Mouse (Mus musculus) layer of hippocampus, postnatal 25 days (tissue): Measurements from ENCODE around the gene Dtnb. TPM values are rescaled to one million over a fixed set of nuclear protein-coding genes. Genes with fewer than 3 reads are reported as not detected.

Experiments
- DNase-seq, 2 experiments: peaks; one replicate each; pipeline ENCODE4 v3.0.0; 2022; ENCODE audit warnings: mixed read lengths in 2 of 2, low spot score in 1 of 2; ENCODE audit errors: extremely low spot score in 1 of 2
- total RNA-seq, 2 experiments: library from RNA; stranded (reverse); gene quantifications; 2 replicates each; pipeline ENCODE4 v1.2.3; 2021

Gene Dtnb
- total RNA-seq, 2 experiments from 2014 or later = 114 to 118 TPM

DNA sequence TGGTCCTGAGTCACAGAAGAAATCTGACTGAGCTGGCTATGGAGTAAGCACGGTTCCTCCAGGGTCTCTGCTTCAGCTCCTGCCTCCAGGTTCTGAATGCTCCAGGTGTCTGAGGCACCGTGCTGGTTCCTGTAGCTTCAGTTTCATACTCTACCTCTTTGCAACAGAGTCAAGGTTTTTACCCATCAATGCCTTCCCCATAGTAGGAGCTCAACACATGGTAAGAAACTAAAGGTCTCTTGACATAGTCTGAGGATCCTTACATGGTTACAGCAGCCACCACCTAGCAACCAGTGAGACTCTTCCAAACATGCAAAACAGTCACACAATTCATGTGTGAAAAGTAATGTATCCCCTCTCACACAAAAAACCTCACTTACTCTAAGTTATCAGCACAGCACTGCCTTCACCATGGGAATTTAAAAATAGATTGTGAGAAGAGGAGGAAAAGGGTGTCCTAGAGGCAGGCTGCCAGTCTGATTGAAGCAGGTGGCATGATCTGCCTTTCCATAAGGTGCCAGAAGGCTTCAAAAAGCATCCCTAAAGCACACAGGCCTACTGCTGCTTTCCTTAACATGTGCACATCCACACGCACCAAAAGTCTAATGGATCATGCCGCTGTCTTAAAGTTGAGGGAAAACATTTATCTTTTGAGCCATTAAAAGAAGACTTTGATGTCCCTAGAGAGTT is 1.3 kb upstream of the Dtnb start:
- peak in 1 of 2 experiments; percentile 43 for DNase-seq

DNA sequence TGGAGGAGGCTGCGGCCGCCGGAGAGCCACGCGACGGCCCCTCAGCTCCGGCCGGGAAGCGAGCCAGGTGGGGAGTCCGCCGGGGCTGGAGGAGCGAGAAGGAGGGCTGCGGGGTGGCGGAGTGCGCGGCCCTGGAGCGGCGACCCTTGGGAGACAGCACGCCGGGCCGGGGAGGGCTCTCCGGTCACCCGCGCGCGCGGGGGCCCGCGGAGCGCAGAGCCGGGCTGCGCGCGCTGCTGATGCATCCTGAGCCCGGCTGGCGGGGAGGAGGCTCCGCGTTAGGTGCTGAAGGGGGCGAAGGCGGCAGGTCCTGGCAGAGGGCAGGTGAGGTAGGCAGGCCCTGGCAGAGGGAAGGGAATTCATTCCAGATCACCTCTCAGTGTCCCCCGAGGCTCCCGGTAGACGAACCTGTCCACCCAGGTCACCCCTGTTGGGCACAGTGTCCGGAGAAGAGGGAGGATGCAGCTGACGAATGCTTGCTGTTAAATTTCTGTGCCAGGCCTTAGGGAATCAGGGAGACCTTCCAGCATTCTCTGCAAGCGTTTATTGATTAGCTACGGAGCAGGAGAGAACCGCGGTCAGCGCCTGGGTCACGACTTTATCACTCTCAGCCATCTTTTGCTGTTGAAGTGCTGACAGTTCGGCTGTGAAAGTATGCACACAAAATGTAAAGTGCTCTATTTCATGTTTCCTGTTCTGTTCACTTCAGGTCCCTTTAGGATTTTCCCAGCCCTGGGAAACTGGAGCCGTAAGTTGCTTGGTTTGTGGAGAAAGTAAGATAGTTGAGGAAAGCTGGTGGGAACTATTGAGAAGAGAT is 608 bp downstream of the Dtnb start:
- peak; percentile 37 to 52 for DNase-seq

DNA sequence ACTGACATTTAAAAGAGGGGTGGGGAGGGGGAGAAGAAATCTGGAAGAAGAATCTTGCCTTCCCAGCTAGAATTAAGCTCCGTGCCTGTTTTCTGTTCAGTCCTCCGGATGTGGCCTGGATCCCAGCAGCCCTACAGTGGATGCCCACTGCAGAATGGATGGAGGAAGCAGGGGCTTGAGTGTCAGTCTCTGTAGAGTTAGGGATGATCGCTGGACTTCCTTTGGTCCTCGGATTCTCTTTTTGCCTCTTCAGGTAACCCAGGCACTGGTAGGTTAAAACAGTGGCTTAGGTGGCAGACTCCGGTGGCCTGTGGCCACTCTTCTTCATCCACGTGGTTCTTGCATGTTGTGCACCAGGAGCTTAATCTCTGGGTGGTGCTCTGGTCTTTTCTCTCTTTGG is 1.2 kb downstream of the Dtnb start:
- no peak for DNase-seq

DNA sequence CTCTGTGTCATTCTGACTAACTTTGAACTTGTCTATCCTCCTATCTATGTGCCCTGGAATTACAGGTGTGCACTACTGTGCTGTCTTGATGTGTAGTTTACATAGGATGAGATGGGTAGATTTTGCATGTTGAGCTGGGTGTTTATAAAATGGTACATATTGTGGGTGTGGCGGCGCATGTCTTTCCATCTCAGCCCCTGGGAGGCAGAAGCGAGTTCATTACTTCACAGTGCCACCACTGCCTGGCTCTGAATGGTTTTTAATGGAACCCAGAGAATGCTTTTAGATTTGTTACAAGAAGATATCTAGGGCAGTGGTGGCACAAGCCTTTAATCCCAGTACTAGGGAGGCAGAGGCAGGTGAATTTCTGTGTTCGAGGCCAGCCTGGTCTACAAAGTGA is 2.5 kb downstream of the Dtnb start:
- no peak for DNase-seq

DNA sequence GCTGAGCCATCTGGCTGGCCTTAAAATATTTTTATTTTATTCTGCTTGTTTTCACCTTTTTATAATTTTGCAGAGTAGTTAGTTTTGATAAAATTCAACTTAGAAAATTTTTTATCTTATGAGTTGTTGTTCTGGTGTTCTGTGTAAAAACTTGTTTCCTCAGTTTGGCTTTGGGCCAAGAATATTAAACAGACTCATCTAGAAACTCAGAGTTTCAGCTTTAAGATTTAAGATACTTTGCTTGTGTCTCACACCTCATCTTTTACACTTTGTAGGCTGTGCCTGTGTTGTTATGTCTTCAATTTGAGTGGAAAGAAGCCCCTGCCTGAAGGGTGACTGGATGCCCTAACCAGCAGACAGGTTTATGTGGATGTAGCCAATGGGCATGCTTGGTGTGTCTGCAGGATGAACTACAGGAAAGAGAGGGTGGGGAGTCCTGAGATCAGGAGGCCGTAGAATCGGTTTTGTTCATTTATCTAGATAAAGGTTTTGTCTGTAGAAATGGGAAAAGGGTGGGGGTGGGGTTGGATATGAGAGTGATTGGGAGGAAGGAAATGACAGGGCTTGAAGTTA is 7.9 kb downstream of the Dtnb start:
- no peak for DNase-seq

DNA sequence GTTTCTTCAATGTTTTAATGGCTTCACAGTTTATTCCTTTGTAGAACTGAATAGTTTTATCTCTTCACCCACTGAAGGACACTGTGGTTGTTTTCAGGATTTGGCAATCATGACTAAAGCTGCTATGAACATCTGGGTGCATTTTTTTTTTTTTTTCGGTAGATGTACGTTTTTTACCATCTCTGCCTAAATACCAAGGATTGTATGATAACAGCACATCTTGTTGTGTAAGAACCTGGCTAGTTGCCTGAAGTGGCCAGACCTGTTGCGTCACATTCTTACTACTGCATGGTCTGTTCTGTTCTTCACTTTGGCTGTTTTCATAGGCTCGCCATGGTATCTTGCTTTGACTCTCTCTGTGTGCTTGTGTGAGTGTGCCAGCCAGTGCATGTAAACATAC is 10.4 kb downstream of the Dtnb start:
- no peak for DNase-seq

DNA sequence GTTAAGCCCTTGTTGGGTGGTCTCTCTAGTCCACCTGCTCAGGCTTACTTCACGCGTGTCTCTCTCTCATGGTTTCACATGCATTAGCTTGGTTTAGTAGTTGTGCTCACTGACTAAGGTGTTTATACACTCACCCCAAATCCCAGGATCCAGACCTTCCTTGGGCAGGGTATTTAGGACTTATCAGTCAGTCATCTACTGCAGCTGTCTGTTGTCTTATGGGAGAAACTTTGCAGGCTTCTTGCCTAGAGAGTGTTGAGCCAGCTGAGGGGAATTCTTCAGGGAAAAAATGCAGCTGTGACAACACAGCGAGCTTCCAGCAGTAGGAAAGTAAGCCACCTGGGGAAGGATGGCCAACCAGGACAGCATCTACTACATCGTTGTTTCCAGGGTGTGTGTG is 13.3 kb downstream of the Dtnb start:
- DNase-seq = no peak

DNA sequence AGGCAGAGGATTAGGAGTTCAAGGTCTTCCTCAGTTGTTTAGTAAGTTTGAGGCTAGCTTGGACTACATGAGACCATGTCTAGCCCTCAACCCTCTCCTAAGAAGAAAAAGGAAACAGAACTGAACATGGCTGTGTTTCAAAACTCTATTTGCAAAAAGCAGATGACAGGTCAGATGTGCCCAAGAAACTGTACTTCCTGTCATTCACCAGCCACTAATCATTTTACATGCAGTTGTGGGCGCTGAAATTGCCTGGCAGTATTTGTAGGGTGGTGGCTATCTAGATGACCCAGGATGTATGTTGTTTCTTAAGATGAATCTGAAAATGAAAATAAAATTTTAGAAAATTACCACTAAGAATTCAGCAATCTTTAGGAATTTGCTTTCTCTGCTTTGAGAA is 14.8 kb downstream of the Dtnb start:
- no peak for DNase-seq

DNA sequence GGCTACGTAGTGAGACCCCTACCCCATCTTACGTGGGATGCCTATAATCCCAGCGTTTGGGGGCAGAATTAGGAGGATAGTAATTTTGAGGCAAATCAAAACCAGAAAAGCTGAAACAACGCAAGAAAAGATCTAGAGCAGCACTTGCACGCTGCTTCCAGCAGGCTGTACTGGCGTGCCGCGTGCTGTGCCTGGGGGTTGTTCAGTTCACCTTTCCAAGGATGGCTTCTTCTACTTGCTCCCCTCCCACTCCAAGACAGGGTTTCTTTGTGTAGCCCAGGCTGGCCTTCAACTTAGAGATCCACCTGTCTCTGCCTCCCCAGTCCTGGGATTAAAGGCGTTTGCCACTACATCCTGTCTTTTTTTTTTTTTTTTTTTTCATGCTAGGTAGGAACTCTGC is 17.9 kb downstream of the Dtnb start:
- no peak for DNase-seq

DNA sequence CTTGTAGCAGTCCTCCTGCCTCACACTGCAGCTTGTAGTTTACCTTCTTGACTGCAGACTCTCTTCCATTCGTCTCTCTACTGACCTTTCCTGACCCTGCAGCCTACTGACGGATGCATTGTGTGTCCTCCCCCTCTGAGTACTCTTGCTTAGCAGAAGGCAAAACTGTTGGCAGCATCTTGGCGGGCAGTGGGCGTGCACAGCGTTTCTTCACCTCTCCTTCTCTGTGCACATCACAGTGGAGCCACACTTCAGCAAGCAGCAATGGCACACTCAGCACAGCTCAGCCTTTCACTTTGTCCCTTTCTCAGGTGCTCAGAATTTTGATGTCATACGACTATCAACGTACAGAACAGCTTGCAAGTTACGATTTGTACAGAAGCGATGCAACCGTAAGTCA is 19.4 kb downstream of the Dtnb start:
- DNase-seq = no peak

DNA sequence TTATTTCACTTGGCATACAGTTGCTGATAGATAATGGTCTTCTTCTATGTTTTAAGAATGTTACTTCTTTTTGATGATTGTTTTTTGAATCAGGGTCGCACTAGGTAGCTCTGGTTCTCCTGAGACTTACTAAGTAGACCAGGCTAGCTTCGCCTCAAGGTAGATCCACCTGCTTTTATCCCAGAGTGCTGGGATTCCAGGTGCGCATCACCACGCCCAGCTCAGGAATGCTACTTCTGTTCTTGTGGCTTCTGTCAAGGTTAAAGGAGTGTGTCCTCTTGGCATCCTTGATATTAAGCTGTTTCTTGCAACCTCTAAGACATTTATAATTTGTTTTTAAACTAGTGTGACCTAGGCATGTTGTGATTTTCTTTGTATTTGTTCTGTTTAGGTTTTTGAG is 30.6 kb downstream of the Dtnb start:
- no peak for DNase-seq

DNA sequence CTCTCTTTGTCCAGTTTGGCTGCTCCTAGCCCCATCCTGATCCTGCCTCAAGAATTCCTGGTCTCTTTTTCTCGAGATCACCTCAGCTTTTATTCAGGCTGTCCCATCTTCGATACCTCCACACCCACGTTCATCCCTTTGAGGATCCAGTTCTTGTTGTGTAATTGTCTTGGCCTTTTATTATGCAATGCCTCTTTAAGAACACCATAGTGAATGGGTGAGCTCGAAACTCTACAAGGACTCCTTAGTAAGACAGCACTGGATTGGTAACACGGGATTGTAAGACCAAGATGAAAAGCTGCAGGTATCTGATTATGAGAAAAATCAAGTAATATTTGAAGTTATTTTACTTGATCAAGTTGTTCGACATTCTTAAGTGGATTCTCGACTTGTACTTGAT is 34.0 kb downstream of the Dtnb start:
- DNase-seq = no peak

DNA sequence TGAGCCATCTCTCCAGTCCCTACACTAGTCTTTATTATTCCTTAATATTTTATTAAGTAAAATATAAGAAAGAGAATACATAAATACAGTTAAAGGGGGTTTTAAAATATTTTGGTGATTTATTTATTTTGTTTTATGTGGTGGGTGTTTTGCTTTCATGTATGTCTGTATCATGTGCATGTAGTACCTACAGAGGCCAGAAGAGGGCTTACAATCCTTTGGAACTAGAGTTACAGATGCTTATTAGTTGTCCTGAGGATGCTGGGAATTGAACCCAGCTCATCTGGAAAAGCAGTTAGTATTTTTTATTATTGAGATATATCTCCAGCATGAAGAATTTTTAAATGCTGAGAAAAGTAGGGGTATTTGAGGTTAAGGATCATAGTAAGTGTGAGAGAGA is 37.6 kb downstream of the Dtnb start:
- no peak for DNase-seq

DNA sequence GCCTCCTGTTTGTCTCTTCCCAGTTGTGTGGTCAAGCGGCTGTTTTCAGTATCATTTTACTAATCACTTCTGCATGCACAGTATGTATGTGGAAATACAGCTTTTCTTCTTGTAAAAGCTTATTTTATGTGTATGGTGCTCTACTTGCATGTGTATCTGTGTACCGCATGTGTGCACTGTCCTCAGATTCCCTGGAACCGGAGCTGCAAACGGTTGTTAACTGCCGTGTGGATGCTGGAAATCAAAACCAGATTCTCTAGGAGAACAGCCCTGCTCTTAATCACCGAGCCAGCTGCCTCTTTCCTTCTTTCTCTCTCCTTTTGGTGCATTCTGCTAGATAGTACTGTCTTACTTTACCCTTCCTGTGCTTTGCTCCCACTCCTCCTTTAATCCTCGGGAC is 39.7 kb downstream of the Dtnb start:
- DNase-seq = no peak

DNA sequence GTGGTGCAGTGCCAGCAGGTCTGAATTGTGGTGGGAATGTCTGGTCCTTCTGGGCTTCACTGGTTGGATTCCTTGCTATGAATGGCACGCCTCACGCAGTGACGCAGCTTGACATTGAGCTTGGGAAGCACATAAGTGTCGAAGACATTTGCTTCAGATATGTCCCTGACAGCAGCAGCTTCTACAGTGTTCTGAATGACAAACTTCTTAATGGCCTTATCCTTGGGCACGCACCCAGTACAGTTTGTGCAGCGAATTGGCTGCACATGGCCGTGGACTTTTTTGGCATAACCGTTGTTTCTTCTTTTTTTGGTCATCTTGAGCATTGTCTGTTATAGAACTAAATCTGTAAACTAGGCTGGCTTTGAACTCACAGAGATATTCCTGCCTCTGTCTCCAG is 42.9 kb downstream of the Dtnb start:
- no peak for DNase-seq

DNA sequence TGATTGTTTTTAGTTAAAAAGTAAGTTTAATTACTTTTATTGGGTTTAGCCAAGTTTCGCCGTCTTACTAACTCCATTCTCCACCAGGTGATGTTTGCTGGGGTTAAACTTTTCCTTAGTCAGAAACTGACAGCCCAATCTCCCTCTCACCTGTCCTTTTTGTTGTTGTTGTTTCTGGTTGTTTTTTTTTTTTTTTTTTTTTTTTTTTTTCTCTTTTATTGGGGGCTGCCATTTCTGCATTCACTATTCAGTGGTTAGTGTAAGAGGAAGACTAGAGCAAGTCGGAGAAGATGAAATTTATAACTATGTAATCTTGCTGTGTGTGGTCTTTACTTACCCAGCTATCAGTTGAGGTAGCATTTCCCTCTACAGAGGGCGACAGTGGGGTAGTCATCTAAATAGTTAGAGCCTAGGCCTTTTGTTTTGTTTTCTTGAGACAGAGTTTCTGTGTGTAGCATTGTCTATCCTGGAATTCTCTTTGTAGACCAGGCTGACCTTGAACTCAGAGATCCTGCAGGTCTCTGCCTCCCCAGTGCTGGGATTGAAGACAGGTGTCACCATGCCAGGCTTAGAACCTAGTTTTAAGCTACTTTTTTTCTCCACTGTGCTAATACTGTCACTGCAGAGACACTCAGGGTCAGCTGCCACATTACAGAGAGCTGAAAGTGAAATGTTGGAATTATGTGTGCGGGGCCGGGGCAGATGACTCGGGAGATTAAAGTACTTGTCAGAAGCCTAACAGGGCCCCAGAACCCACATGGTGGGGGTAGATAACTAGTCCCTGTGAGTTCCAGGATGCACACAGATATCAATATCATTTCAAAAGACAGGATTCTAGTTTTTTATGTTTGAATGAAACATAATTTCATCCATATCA is 46.2 kb downstream of the Dtnb start:
- no peak for DNase-seq

DNA sequence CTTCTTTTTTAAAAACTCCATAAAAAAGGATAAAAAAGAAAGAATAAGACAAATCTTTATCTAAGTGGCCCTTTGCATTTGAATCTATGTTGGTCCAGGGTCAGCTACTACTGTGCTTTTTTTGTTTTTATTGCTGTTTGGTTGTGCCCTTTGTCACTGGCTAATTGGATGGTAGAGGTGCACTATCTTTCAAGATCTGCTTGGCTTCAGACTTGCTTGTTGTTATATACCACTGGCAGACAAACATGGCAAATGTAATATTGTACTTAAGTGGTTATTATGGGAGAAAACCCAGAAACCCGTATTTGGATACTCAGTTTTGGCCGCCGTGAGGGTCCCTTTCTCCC is 46.8 kb downstream of the Dtnb start:
- DNase-seq = no peak

DNA sequence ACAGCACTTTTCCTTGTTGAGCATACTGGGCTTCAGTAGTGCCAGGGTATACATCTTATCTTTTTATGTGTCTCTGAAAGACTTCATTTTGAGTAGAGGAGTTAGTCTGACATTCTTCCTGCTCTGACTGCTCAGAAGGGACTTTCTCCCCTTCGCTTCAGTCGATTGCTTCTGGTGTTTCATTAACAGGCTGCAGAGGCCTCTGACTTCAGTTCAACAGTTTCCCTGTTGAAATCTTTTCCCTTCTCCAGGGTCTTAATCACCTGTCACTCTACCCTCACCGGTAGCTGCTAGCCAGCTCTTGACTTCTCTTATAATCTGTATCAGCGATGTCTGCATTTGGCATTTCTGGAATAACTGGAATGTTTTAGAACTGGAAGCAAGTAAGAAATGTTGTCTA is 54.7 kb downstream of the Dtnb start:
- DNase-seq = no peak

DNA sequence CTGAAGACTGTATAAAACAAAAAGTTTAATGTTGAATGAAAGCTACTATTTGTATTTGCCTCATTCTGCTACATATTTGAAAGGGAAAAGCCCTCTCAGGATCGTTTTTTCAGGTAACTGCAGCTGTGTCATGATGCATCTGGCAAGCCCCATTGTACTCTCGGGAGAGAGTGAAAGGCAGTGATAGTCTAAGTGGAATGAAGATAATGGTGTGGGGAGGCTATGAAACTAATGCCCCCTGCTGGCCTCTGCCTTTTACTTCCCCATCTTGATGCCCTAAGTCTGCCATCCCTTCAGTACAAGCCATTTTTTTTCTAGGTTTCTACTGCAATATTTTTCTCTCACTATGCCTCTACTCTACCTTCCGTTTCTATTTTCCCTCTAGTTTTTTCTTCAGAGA is 69.8 kb downstream of the Dtnb start:
- no peak for DNase-seq

DNA sequence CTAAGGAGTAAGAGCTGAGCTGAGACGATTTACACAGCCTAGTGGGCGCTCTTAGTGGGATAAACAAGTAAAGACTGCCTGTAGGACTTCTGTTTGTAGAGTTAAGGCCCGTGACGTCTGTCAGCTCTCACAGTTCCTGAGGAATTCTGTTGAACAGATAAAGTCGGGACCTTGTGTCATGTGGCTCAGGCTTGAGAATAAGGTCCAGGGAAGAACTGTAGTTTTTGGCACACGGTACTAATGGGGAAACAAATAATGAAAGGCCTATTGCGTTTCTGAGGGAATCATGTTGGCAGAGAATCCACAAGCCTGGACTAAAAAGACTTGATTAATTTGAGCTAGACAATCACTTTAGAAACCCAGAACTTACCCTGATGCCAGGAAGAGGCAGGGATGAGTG is 84.6 kb downstream of the Dtnb start:
- DNase-seq = no peak

DNA sequence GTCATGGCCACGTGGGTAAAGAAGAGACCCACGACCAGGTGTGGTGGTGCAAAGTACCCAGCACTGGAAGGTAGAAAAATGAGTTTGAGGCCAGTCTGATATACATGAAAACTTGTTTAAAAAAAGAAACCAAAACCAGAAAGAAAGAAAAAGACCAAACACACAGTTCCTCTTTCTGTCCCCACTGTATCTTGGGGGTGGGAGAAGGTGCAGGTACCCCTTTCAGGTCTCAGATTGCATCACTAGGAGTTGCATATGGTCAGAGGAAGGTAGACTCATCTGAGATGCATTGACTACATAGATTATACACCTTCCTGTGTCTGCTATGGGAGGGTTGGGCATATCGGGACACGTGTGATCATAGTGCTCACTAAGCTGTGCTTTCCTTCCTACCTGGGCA is 85.1 kb downstream of the Dtnb start:
- no peak for DNase-seq
